ENCODE assay signal across 9 mouse cellular contexts in genomic region chr19:23967156-23967555, GRCm38 (mm10).
DNase-seq lines count a peak whose midpoint lies in the region; ATAC-seq and TF ChIP-seq lines count a peak whose summit lies in the region.
"Had no signal": no experiment of that assay in that cellular context is flagged by ENCODE, and none has a peak within 500 bp of the region (broad histone marks: within the 10 kb centered on the region; RNA-seq: fewer than 3 reads in every experiment).

No protein-coding gene starts in this region.

- peak; percentile 98 for DNase-seq in heart, adult 11 months
- no peak for DNase-seq in heart, embryonic 10.5 days (ENCODE audit: low spot score)
- DNase-seq in adrenal gland, adult 8-10 months, result peak; percentile 66
- peak; percentile 35 for DNase-seq in gastrocnemius, postnatal 10 days
- DNase-seq in left cerebral cortex, postnatal 10 days (ENCODE audit: extremely low spot score in 1 of 2, low spot score in 2 of 2), result peak; percentile 42 to 44
- peak; percentile 56 for DNase-seq in stomach, postnatal 0 days (ENCODE audit: low spot score)
- no peak for DNase-seq in spleen, postnatal 4 days (ENCODE audit: low spot score in 2 of 2)
- no peak for DNase-seq in thymus, postnatal 14 days

- H3K4me2 ChIP-seq in stomach, postnatal 0 days (replicated peaks; ENCODE audit: low read depth), result no peak overlapping the region
- H3K4me2 ChIP-seq: limb, embryonic 13.5 days had no signal

- no peak for TF ChIP-seq EP300 in stomach, postnatal 0 days (optimal IDR thresholded peaks at IDR 0.05)

- H3K27ac ChIP-seq in heart, embryonic 10.5 days, result no peak overlapping the region
- H3K27ac ChIP-seq in stomach, postnatal 0 days (replicated peaks), result peak overlapping the region; percentile 50; the same call in 1 of the 2 replicates
- H3K27ac ChIP-seq: limb, embryonic 13.5 days had no signal

- intact Hi-C loops in left cerebral cortex, postnatal 10 days (cut with DNase I), result no loop called here

- H3K36me3 ChIP-seq in heart, embryonic 10.5 days, result 0 out of 2 replicates have a peak, but pooled peaks cover 2% of the 10 kb centered on the region
- no peaks in the 10 kb centered on the region for H3K36me3 ChIP-seq in stomach, postnatal 0 days (ENCODE audit: control insufficient read depth, insufficient read depth, low read length)
- H3K36me3 ChIP-seq: limb, embryonic 13.5 days had no signal

- H3K9me3 ChIP-seq in heart, embryonic 10.5 days, result no peaks in the 10 kb centered on the region
- no peaks in the 10 kb centered on the region for H3K9me3 ChIP-seq in stomach, postnatal 0 days (ENCODE audit: control insufficient read depth, low read length)

- no peak for TF ChIP-seq CTCF in stomach, postnatal 0 days (IDR thresholded peaks at IDR 0.05; ENCODE audit: low read depth)

- ATAC-seq in stomach, postnatal 0 days (ENCODE audit: low FRiP score, low TSS enrichment), result peak; percentile 73

- H3K4me3 ChIP-seq in heart, embryonic 10.5 days, result no peak overlapping the region
- H3K4me3 ChIP-seq in stomach, postnatal 0 days (ENCODE audit: low read depth, low read length), result no peak overlapping the region
- H3K4me3 ChIP-seq: limb, embryonic 13.5 days had no signal

- H3K9ac ChIP-seq in stomach, postnatal 0 days (ENCODE audit: low read length), result no peak overlapping the region
- H3K9ac ChIP-seq: limb, embryonic 13.5 days had no signal

- H3K27me3 ChIP-seq in heart, embryonic 10.5 days (ENCODE audit: insufficient read depth, poor library complexity, severe bottlenecking), result no peaks in the 10 kb centered on the region
- H3K27me3 ChIP-seq in stomach, postnatal 0 days (ENCODE audit: control insufficient read depth, insufficient read depth, low read length), result no peaks in the 10 kb centered on the region
- H3K27me3 ChIP-seq: limb, embryonic 13.5 days had no signal

- H3K4me1 ChIP-seq in heart, embryonic 10.5 days, result peaks cover 36% of the 10 kb centered on the region
- H3K4me1 ChIP-seq in stomach, postnatal 0 days (replicated peaks; ENCODE audit: control insufficient read depth, insufficient read depth), result 0 out of 2 replicates have a peak, but pooled peaks cover 2% of the 10 kb centered on the region

- WGBS in heart, embryonic 10.5 days, result 41% methylated on average over 2 of the region's 2 CpGs
- 9% methylated on average over 2 of the region's 2 CpGs for WGBS in stomach, postnatal 0 days

Comparison
In these comparisons a context has a peak if more than half of its experiments do, and no peak if none do; other contexts are left out.
1. DNase-seq: peak in heart, adult 11 months (single experiment), adrenal gland, adult 8-10 months (single experiment), gastrocnemius, postnatal 10 days (single experiment), left cerebral cortex, postnatal 10 days (2 of 2) and stomach, postnatal 0 days (single experiment); none in heart, embryonic 10.5 days (single experiment), spleen, postnatal 4 days (0 of 2) and thymus, postnatal 14 days (single experiment).